Mouse (Mus musculus) ES-Bruce4 (cell line): ENCODE results near the gene Efemp1.

Source experiments
- CTCF ChIP-seq: IDR thresholded peaks from one replicate; pipeline ENCODE4 v1.8.1; 2011; ENCODE audit warnings: low read depth, low read length
- EP300 ChIP-seq: IDR thresholded peaks from 2 replicates; pipeline ENCODE4 v1.6.1; 2011; ENCODE audit warnings: low read depth, low read length; ENCODE audit not compliant: insufficient read depth
- POLR2A ChIP-seq: IDR thresholded peaks from one replicate; pipeline ENCODE4 v1.8.1; 2011; ENCODE audit warnings: low read length; ENCODE audit not compliant: insufficient read depth

- no peak for TF ChIP-seq CTCF
- TF ChIP-seq POLR2A, result no peak
- no peak for TF ChIP-seq EP300
Measured at GRCm38 (mm10) chr11:28961381-28961780, 108.4 kb downstream of the Efemp1 start.
